Mouse (Mus musculus): ENCODE measurements around the gene Gm39566.

DNA sequence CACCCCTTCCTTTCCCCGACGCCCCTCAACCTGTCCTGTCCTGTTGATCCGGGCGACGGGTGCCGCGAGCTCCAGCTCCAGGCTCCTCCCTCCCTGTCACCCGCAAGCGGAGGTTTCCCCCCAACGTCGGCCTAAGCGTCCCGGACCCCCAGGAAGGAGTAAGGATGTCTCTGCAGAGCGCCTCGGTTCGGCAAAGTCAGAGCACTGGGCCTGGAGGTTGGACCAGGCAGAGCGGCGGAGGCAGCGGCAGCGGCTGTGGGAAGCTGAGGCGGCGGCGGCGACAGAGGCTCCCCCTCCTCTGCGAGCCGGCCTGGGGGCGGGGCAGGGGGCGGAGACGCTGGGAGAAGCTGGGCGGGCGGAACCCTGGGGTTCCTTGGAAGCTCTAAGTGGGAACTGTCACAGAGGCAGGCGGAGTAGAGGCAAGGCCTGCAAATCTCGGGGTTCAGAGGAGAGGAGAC, 12.4 kb downstream of the Gm39566 start:
- no peak for TF ChIP-seq EP300 (IDR thresholded peaks at IDR 0.05; ENCODE audit: low read depth)
- no peak for TF ChIP-seq CTCF (IDR thresholded peaks at IDR 0.05; ENCODE audit: low read depth)
